Mouse (Mus musculus) layer of hippocampus, adult 2 months (tissue): ENCODE measurements around the gene Nudt4. TPM values are rescaled to one million over a fixed set of nuclear protein-coding genes. Genes with fewer than 3 reads are reported as not detected.
A peak's percentile ranks its signal among the peaks of the same experiment; 100 is the strongest.
"Not testable (repeated sequence)": the region's sequence is repeated elsewhere in the genome, so short reads cannot be mapped to it uniquely, and the experiment has no call there.

Experiments
- DNase-seq, 2 experiments: peaks; one replicate each; pipeline ENCODE4 v3.0.0; 2022; ENCODE audit warnings: low spot score in 2 of 2
- H3K27ac ChIP-seq: fragments of 200-600 bp; 2 replicates; pipeline ENCODE4 v1.8.1; 2022
- H3K4me3 ChIP-seq: fragments of 200-600 bp; 2 replicates; pipeline ENCODE4 v1.8.1; 2022; ENCODE audit warnings: mild to moderate bottlenecking
- CTCF ChIP-seq: fragments of 200-600 bp; conservative IDR thresholded peaks from 2 replicates; pipeline ENCODE4 v1.8.1; 2022; ENCODE audit warnings: antibody characterized with exemption, mild to moderate bottlenecking, moderate library complexity
- total RNA-seq, 2 experiments: library from RNA; stranded (reverse); gene quantifications; 2 replicates each; pipeline ENCODE4 v1.2.3; 2021

Gene Nudt4
- total RNA-seq, 2 experiments from 2014 or later = 59.6 to 65.6 TPM

DNA sequence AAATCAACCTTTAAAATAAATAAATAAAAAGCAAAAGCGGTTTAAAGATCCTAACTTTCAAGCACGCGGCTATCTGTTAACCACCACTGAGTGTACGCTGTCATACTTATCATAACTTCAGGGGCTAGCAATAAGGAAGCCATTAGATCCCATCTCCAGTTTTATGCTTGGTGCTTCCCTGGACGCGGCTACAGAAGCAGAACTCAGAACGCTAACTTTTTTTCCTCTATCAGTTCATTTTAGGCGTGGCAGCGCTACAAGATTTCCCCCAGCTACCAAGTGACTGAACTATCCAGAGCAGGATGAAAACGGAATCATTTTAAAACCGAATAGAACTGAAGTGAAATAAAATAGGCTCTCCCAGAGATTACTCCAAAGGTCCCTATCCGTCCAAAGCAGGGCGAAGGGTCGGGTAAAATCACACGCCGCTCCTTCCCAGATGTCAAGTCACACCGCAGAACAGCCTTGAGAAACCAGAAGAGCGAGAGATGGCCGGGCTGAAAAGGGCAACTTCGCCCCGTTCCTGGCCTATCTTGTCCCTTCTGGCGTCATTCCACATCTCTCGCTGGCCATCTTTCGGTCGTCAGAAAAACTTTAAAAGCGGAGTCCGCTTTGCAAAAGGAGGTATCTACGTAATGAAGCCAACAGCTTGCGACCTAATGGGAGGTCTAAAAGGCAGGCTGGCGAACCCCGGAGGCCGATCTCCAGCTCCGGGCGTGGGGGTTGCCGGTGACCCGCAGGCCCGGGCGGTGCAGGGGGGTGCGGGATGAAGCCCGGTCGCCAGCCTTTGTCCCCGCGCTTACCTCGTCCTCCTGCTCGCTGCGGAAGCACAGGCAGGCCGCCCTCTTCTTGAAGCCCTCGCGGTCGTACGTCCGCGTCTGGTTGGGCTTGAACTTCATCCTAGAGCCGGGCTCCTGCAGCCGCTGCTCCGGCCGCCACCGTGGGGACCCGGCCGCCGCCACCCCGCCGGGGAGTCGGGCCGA, 796 bp downstream of the Nudt4 start:
- TF ChIP-seq CTCF = no peak
- Histone ChIP-seq H3K27ac (peak overlapping the region; percentile 86), H3K4me3 (peak overlapping the region; percentile 87)
- peak in 1 of 2 experiments; percentile 24 for DNase-seq

DNA sequence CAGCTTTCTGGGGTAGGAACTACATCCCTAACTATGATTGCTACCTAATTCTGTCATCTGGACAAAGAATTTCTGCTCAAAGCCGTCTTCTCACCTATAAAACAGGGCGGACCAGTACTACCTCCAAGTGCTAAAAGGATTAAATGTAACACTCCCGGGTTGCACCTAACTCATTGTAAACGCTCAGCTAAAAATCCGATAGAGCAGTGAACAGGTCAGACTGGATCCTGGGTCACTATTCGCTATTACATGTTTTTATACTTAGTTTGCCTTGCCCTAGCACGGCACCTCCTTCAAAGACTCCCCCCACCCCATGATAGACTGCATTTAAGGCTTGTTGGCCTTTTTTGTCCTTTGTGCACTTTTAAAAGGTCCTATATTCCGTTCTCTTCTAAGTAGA, 1.6 kb downstream of the Nudt4 start:
- no peak for TF ChIP-seq CTCF
- Histone ChIP-seq H3K4me3 (peak overlapping the region; percentile 87), H3K27ac (peak overlapping the region; percentile 86; the same call in 1 of the 2 replicates)
- no peak for DNase-seq

DNA sequence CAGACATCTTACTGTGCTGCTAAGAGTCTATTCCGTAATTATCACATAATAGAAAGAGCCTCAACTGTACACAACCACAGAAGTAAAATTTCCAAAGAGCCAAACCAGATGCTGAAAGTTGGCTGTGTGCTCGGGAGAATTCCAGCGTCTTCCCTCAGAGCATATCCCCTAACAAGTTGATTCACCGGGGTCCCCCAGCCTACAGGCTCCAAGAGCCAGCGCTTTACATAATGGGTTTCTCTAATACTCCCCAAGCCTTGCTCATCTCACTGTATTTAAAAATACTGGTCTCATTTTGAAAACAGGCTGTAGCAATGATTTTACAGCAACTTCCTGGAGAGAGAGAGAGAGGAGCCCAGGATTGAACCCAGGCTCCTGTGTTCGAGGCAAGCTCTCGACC, 2.3 kb downstream of the Nudt4 start:
- no peak for DNase-seq
- Histone ChIP-seq H3K4me3 (peak overlapping the region; percentile 33), H3K27ac (no peak overlapping the region)
- no peak for TF ChIP-seq CTCF

DNA sequence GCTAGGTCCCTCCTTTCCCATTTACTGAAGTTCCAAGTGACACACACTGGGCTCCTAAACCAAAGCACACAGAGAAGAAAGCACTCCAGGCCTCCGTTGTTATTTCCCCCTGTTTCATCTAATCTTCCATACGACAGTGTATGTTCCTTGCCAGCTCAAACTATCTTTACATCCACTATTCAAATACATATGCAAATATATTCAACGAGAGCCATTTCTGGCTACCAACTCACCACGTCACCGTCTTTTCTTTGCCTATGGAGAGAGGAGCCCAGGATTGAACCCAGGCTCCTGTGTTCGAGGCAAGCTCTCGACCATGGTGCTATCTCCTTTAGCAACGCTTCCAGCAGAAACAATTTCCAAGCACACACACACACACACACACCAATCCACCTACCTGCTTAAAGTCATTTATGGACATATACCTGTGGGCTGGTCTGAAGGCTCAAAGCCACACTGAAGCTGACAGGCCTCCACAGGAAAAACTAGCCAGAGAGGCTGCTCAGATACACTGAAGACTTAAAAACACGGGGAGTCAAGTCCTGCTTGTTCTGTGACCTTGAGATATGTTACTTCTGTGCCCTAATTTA, 3.5 kb downstream of the Nudt4 start:
- TF ChIP-seq CTCF = no peak
- H3K4me3 ChIP-seq = no peak overlapping the region
- no peak for DNase-seq
- no peak overlapping the region for H3K27ac ChIP-seq

DNA sequence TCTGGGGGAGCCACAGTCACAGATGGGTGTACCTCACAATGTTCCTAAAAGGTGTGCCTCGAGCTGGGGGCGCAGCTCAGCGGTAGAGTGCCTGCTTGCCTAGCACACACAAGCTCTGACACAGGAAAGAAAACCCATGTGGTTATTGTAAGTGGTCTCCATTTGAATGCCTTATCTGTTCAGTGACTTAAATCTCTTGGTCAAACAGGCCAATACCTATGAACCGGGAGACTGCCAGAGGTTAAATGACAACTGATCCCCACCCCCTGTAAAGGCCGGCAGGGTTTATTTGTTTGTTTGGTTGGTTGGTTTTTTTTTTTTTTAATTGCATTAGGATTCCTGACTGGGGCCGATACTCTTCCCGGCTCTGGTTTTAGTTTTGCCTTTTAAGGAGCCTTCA, 4.5 kb downstream of the Nudt4 start:
- Histone ChIP-seq H3K4me3 (no peak overlapping the region), H3K27ac (no peak overlapping the region)
- TF ChIP-seq CTCF = no peak

DNA sequence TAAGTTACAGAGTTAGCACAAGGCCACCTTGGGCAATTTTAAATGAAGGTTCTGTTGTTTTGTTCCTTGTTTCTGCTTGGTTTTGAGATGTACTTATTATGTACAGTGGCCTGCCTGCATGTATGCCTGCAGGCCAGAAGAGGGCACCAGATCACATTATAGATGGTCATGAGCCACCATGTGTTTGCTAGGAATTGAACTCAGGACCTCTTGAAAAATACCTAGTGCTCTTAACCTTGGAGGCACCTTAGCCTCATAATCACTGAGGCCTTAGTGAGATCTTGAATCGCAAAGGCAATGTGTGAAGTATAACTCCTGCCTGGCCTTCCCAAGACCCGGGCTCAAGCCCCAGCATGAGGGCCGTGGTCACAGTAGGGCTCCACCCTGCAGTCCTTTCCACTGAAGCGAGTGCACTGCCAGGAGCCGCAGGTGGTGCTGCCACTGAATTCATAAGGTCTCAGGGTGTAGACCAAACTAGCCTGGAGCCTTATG, 6.6 kb downstream of the Nudt4 start:
- DNase-seq = no peak
- no peak overlapping the region for H3K4me3 ChIP-seq
- peak; percentile 85 for TF ChIP-seq CTCF
- no peak overlapping the region for H3K27ac ChIP-seq

More for the DNA sequence above, 4.5 kb downstream of the Nudt4 start:
- DNase-seq = no peak

DNA sequence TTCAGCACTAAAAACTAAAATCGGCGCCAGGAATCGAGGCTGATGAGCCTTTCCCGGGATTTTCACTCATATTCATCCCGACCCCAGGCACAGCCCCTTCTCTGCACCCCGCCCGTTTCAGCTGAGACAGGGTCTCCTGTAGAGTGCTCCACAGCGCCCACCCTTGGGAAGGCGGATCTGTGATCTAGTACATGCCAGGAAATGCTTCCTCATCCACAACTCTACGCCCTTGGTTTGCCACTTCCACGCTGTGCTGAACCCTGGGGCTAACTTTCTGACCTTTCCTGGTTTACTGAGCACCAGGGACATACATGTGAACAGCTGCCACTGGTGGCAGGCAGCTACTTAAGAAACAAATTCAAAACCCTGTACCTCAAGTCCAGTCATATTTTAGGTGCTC, 8.1 kb downstream of the Nudt4 start:
- Histone ChIP-seq H3K4me3 (no peak overlapping the region), H3K27ac (no peak overlapping the region)
- no peak for DNase-seq
- peak; percentile 22; the same call in 1 of the 2 replicates for TF ChIP-seq CTCF

DNA sequence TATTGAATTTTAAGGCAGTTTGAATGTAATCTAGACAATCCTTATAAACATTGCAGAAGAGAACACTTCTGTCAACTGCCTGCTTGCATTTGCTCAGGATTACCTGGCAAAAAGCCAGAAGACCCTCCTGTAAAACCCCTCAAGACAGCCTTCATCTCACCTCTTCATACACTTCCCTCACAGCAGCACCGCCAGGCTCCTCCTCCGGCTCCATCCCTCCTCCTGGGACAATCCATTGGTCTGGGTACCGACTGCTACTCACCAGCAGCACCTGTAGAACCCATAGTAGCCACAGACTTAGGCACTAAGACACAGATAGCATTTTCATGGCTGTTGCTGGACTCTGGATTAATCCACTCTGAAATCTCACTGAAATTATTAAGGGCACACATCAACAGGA, 11.6 kb downstream of the Nudt4 start:
- H3K27ac ChIP-seq = no peak overlapping the region
- no peak for DNase-seq
- no peak overlapping the region for H3K4me3 ChIP-seq
- TF ChIP-seq CTCF = no peak

DNA sequence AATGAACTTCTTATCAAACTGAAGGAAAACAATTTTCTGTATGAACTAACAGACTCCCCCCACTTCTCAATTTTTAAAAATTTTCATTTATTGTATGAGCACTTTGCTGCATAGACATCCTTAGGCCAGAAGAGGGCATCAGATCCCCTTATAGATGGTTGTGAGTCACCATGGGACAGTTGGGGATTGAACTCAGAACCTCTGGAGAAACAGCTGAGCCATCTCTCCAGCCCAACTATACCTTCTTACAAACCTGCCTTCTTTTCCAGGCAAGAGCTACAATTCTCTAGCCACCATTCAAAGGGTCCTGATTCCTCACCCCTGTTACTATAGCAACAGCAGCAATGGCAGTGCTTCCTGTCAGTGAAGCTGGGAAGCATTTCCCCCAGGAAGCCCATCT, 12.2 kb downstream of the Nudt4 start:
- no peak for DNase-seq
- Histone ChIP-seq H3K27ac (no peak overlapping the region), H3K4me3 (no peak overlapping the region)
- peak; percentile 75 for TF ChIP-seq CTCF

DNA sequence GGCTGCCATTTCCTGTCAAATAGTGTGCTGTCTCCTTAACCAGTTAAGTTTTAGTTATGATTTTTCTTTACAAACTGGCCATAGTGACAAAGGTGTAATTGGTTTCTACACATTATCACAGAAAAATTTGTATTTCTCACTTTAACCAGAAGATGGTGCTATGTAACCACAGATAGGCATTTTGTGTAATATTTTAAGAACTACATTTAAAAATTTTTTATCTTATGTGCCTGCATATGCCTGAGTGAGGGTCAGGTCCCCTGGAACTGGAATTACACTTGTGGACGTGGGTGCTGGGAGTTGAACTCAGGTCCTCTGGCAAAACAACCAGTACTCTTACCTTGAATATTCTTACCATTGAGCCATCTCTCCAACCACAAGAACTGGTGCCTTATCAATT, 13.4 kb downstream of the Nudt4 start:
- peak in 1 of 2 experiments; percentile 22 for DNase-seq
- TF ChIP-seq CTCF = peak; percentile 89
- no peak overlapping the region for H3K4me3 ChIP-seq
- no peak overlapping the region for H3K27ac ChIP-seq

DNA sequence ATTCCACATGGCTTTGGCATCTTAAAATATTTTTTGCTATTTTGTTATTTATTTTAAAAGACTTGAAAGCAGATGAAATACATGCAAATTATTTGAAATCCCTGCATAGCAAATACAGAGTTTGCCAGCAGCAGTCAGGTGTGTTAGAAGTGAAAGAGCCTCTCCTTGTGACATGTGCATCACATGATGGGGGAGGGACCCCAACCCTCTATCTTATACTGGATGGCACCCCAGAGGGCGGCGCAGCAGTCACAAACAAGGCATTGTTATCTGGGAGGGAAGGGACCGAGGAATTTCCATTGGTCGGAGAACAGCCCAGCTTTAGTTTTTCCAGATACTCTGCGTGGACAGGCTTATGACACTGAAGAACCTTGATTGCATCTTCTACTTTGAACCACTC, 14.9 kb downstream of the Nudt4 start:
- H3K27ac ChIP-seq, H3K4me3 ChIP-seq, DNase-seq: not testable (repeated sequence)

DNA sequence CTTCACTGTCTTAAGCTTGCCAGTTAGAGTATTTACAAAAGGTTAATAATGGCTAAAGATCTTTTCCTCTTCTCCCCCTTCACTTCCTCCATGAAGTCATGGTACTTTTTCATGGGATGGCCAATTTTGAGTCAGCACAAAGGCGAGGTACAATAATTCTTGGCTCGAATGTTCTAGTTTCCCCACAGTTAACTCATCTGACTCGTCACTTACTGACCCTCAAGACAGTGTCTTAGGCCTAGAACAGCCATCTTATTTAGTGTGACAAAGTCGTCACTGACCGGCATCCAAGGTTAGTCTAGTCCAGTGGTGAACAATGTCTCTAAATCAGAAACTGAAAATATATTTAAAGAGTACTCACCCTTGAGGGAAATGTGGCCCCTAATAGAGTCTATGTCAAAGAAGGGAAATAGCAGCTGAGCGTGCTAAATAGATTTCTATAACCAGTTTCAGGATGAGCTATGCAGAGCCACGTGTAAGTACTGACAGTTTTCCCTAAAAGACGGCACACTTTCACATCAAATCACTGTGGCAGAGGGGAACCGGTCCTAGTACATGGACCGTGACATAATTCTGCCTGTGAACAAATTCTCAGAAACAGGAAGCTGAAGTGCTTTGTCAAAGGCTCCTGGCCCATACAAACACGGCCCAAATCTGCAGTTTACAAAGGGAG, 15.7 kb downstream of the Nudt4 start:
- H3K4me3 ChIP-seq = no peak overlapping the region
- no peak overlapping the region for H3K27ac ChIP-seq
- no peak for DNase-seq
- no peak for TF ChIP-seq CTCF

DNA sequence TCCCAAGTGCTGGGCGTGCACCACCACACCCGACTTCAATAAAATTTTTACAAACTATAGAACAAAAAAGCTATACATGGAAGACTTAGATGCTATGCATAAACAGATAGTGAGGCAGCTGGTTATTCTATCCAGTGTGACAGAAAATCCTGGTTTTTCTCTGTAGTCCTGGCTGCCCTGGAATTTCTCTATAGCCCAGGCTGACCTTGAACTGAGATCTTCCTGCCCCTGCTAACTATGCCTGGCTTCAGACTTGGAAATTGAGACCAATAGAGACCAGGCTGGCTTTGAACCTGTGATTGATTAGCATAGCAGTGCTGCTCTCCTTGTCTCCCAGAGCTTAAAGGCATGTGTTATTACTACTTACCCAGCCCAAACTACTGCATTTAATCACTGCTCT, 17.8 kb downstream of the Nudt4 start:
- H3K27ac ChIP-seq = no peak overlapping the region
- DNase-seq = no peak
- H3K4me3 ChIP-seq = no peak overlapping the region
- no peak for TF ChIP-seq CTCF
